Comparison of ENCODE assay signal across 16 mouse cellular contexts in the genomic region with DNA sequence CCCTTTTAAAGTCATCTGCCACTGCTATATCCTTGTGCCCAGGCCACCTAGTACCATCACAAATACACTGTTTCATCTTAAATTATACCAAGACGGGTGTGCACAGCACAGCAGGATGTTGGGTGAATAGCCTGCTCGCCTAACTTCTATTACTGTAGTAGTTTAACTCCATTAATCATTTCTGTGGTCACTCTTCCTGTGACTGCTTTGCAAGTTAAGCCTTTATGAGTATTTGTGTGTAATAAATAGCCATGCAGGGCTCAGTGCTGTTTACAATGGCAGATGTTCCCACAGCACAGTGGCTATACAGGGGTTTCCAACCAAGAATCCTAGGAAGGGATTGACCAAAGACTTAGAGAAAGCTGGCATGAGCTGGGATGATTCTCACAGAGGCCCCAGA. TPM values are rescaled to one million over a fixed set of nuclear protein-coding genes. Genes with fewer than 3 reads are reported as not detected.
DNase-seq lines count a peak whose midpoint lies in the region; ATAC-seq and TF ChIP-seq lines count a peak whose summit lies in the region.
"Had no signal": no experiment of that assay in that cellular context is flagged by ENCODE, and none has a peak within 500 bp of the region (broad histone marks: within the 10 kb centered on the region; RNA-seq: fewer than 3 reads in every experiment).

No protein-coding gene starts in this region.

- no peak overlapping the region for H3K9ac ChIP-seq in forebrain, embryonic 16.5 days (replicated peaks; ENCODE audit: low read depth, low read length)
- H3K9ac ChIP-seq in forebrain, embryonic 13.5 days: no peak overlapping the region
- no peak overlapping the region for H3K9ac ChIP-seq in heart, embryonic 14.5 days (ENCODE audit: low read length)
- H3K9ac ChIP-seq in kidney, embryonic 14.5 days (ENCODE audit: low read depth, low read length): no peak overlapping the region
- H3K9ac ChIP-seq: hindbrain, embryonic 13.5 days; liver, embryonic 13.5 days; midbrain, embryonic 12.5 days; neural tube, embryonic 15.5 days had no signal

- no peak for ATAC-seq in forebrain, embryonic 16.5 days
- ATAC-seq in forebrain, embryonic 13.5 days: no peak
- ATAC-seq in heart, embryonic 14.5 days (ENCODE audit: insufficient number of reproducible peaks, insufficient read depth, low FRiP score, low read depth): no peak
- ATAC-seq in kidney, embryonic 14.5 days (ENCODE audit: low FRiP score, low TSS enrichment): no peak
- ATAC-seq in Patski: peak; percentile 5

- H3K36me3 ChIP-seq in forebrain, embryonic 16.5 days (ENCODE audit: control insufficient read depth, insufficient read depth): no peaks in the 10 kb centered on the region; the same call in 1 of the 2 replicates
- H3K36me3 ChIP-seq in forebrain, embryonic 13.5 days (ENCODE audit: poor library complexity, severe bottlenecking): peaks cover 68% of the 10 kb centered on the region
- H3K36me3 ChIP-seq in heart, embryonic 14.5 days (ENCODE audit: control insufficient read depth, insufficient read depth, low read length): peaks cover 45% of the 10 kb centered on the region
- H3K36me3 ChIP-seq in kidney, adult 2 months (ENCODE audit: control insufficient read depth, insufficient read depth, low read length): no peaks in the 10 kb centered on the region; the same call in 1 of the 2 replicates
- peaks cover 40% of the 10 kb centered on the region for H3K36me3 ChIP-seq in kidney, embryonic 14.5 days (ENCODE audit: control insufficient read depth, insufficient read depth, low read length)

- no peak overlapping the region for H3K4me3 ChIP-seq in forebrain, embryonic 16.5 days (replicated peaks; ENCODE audit: low read length)
- H3K4me3 ChIP-seq in forebrain, embryonic 13.5 days: no peak overlapping the region
- no peak overlapping the region for H3K4me3 ChIP-seq in heart, embryonic 14.5 days (ENCODE audit: control insufficient read depth in 1 of 2, insufficient read depth in 1 of 2, low read depth in 1 of 2, low read length in 2 of 2)
- H3K4me3 ChIP-seq in kidney, adult 2 months (ENCODE audit: insufficient read depth, low read depth, low read length): no peak overlapping the region
- H3K4me3 ChIP-seq in kidney, embryonic 14.5 days (ENCODE audit: low read length): no peak overlapping the region
- H3K4me3 ChIP-seq: embryonic facial prominence, embryonic 10.5 days; forebrain, embryonic 10.5 days; hindbrain, embryonic 13.5 days; liver, embryonic 13.5 days; midbrain, embryonic 12.5 days; neural tube, embryonic 15.5 days had no signal

- no peak for DNase-seq in heart, postnatal 4 days
- DNase-seq in kidney, adult 2 months: peak; percentile 65
- peak; percentile 31 for DNase-seq in Patski (ENCODE audit: low read depth, low spot score)
- no peak for DNase-seq in B cell, adult 2 months
- DNase-seq: liver, embryonic 13.5 days; right cerebral cortex, postnatal 4 days; thymus, postnatal 25 days had no signal

- no peak overlapping the region for H3K4me2 ChIP-seq in forebrain, embryonic 16.5 days (ENCODE audit: low read length)
- H3K4me2 ChIP-seq in forebrain, embryonic 13.5 days: no peak overlapping the region
- H3K4me2 ChIP-seq in heart, embryonic 14.5 days (ENCODE audit: low read length): no peak overlapping the region
- no peak overlapping the region for H3K4me2 ChIP-seq in kidney, embryonic 14.5 days (replicated peaks; ENCODE audit: low read depth, low read length)
- H3K4me2 ChIP-seq: hindbrain, embryonic 13.5 days; liver, embryonic 13.5 days; midbrain, embryonic 12.5 days; neural tube, embryonic 15.5 days had no signal

- in situ Hi-C loops in Patski (cut with MboI; ENCODE audit: low pct_unique_long_range_greater_than_20kb): no loop called here

- no peaks in the 10 kb centered on the region for H3K9me3 ChIP-seq in forebrain, embryonic 16.5 days (ENCODE audit: control insufficient read depth, low read length)
- no peaks in the 10 kb centered on the region for H3K9me3 ChIP-seq in forebrain, embryonic 13.5 days (replicated peaks)
- H3K9me3 ChIP-seq in heart, embryonic 14.5 days (ENCODE audit: control insufficient read depth, low read length): no peaks in the 10 kb centered on the region
- no peaks in the 10 kb centered on the region for H3K9me3 ChIP-seq in kidney, embryonic 14.5 days (ENCODE audit: control insufficient read depth, low read length)
- H3K9me3 ChIP-seq: embryonic facial prominence, embryonic 10.5 days; forebrain, embryonic 10.5 days; hindbrain, embryonic 13.5 days; liver, embryonic 13.5 days; midbrain, embryonic 12.5 days; neural tube, embryonic 15.5 days had no signal

- no peaks in the 10 kb centered on the region for H3K27me3 ChIP-seq in forebrain, embryonic 16.5 days (replicated peaks; ENCODE audit: control insufficient read depth, insufficient read depth, low read length)
- H3K27me3 ChIP-seq in forebrain, embryonic 13.5 days: no peaks in the 10 kb centered on the region
- H3K27me3 ChIP-seq in heart, embryonic 14.5 days (ENCODE audit: control insufficient read depth, insufficient read depth, low read length): no peaks in the 10 kb centered on the region
- H3K27me3 ChIP-seq in kidney, adult 2 months (replicated peaks; ENCODE audit: control insufficient read depth, insufficient read depth, low read length): no peaks in the 10 kb centered on the region
- no peaks in the 10 kb centered on the region for H3K27me3 ChIP-seq in kidney, embryonic 14.5 days (ENCODE audit: control insufficient read depth, insufficient read depth, low read length)
- no peaks in the 10 kb centered on the region for H3K27me3 ChIP-seq in Patski
- H3K27me3 ChIP-seq: hindbrain, embryonic 13.5 days; liver, embryonic 13.5 days; midbrain, embryonic 12.5 days; neural tube, embryonic 15.5 days had no signal

- 94% methylated on average over 2 of the region's 2 CpGs for WGBS in forebrain, embryonic 16.5 days
- WGBS in forebrain, embryonic 13.5 days: 97% methylated on average over 2 of the region's 2 CpGs
- 87% methylated on average over 2 of the region's 2 CpGs for WGBS in heart, embryonic 14.5 days
- WGBS in kidney, adult 2 months: 37% methylated on average over 2 of the region's 2 CpGs
- 76% methylated on average over 2 of the region's 2 CpGs for WGBS in kidney, embryonic 14.5 days

- CTCF ChIA-PET in Patski (lab: Charles Lee): interaction anchor here (1.3 kb wide), 1 partner anchor 13 kb away, joined by 3 read pairs; no protein-coding TSS in a partner anchor

- no peak for TF ChIP-seq POLR2A in kidney, adult 2 months (IDR thresholded peaks at IDR 0.05; ENCODE audit: low read depth, low read length)

- POLR2A ChIA-PET in Patski (lab: Charles Lee): no interaction called here

- H3K4me1 ChIP-seq in forebrain, embryonic 16.5 days (replicated peaks; ENCODE audit: control insufficient read depth, insufficient read depth, low read length): peaks cover 5% of the 10 kb centered on the region; the same call in 1 of the 2 replicates
- H3K4me1 ChIP-seq in forebrain, embryonic 13.5 days: no peaks in the 10 kb centered on the region
- H3K4me1 ChIP-seq in heart, embryonic 14.5 days (ENCODE audit: control insufficient read depth in 2 of 2, insufficient read depth in 2 of 2, low read length in 2 of 2): peaks cover 8 to 17% of the 10 kb centered on the region in 2 experiments
- H3K4me1 ChIP-seq in kidney, adult 2 months (ENCODE audit: control insufficient read depth, insufficient read depth, low read length): peaks cover 20% of the 10 kb centered on the region
- H3K4me1 ChIP-seq in kidney, embryonic 14.5 days (ENCODE audit: control insufficient read depth, insufficient read depth, low read length): no peaks in the 10 kb centered on the region
- H3K4me1 ChIP-seq: embryonic facial prominence, embryonic 10.5 days; forebrain, embryonic 10.5 days; hindbrain, embryonic 13.5 days; midbrain, embryonic 12.5 days; neural tube, embryonic 15.5 days had no signal

- peak overlapping the region; percentile 51 for H3K27ac ChIP-seq in forebrain, embryonic 16.5 days (ENCODE audit: low read length)
- H3K27ac ChIP-seq in forebrain, embryonic 13.5 days: no peak overlapping the region
- H3K27ac ChIP-seq in heart, embryonic 14.5 days (replicated peaks in 1 of 2; ENCODE audit: control insufficient read depth in 1 of 2, insufficient read depth in 1 of 2, low read depth in 2 of 2, low read length in 2 of 2): peak overlapping the region; percentile 23 to 63; a peak in 1 of 4 replicates
- peak overlapping the region; percentile 69 for H3K27ac ChIP-seq in kidney, adult 2 months (ENCODE audit: insufficient read depth, low read depth, low read length)
- no peak overlapping the region for H3K27ac ChIP-seq in kidney, embryonic 14.5 days (ENCODE audit: low read depth, low read length)
- H3K27ac ChIP-seq: embryonic facial prominence, embryonic 10.5 days; forebrain, embryonic 10.5 days; hindbrain, embryonic 13.5 days; liver, embryonic 13.5 days; midbrain, embryonic 12.5 days; neural tube, embryonic 15.5 days had no signal

- no peak for TF ChIP-seq CTCF in kidney, adult 2 months (conservative IDR thresholded peaks at IDR 0.05; ENCODE audit: insufficient read depth, insufficient read length, low read depth, low read length)
- TF ChIP-seq CTCF in Patski (IDR thresholded peaks at IDR 0.05): no peak

RNA-seq across cellular contexts. Expression of gene Sfswap, which starts 34.0 kb away (rescaled TPM):
- 55.4 and 56.3 TPM in 2 replicates for polyA plus RNA-seq in forebrain, embryonic 16.5 days (2015; fragmentation: Nextera tagmentation; extraction: Ambion mirVana)
- polyA plus RNA-seq in forebrain, embryonic 13.5 days (2015; fragmentation: Nextera tagmentation; extraction: Ambion mirVana): 53.5 and 54.5 TPM in 2 replicates
- 28.5 and 33.1 TPM in 2 replicates for polyA plus RNA-seq in heart, embryonic 14.5 days (2014; fragmentation: Nextera tagmentation; extraction: Ambion mirVana)
- 10 to 100 TPM; 55.4 to 56.2 TPM for total RNA-seq in heart, postnatal 4 days (2021)
- 43.8 and 55.6 TPM in 2 replicates for polyA plus RNA-seq in kidney, adult 2 months (2012; rRNA removed)
- polyA plus RNA-seq in kidney, embryonic 14.5 days (2014; fragmentation: Nextera tagmentation; extraction: Ambion mirVana): 53.2 and 56.6 TPM in 2 replicates
- polyA plus RNA-seq in Patski (2021): 71.8 TPM

RNA-seq across cellular contexts. Expression of gene Mmp17, which starts 48.9 kb away (rescaled TPM):
- polyA plus RNA-seq in forebrain, embryonic 16.5 days (2015; fragmentation: Nextera tagmentation; extraction: Ambion mirVana): 17.7 and 20.2 TPM in 2 replicates
- 8.6 and 10.5 TPM in 2 replicates for polyA plus RNA-seq in forebrain, embryonic 13.5 days (2015; fragmentation: Nextera tagmentation; extraction: Ambion mirVana)
- polyA plus RNA-seq in heart, embryonic 14.5 days (2014; fragmentation: Nextera tagmentation; extraction: Ambion mirVana): 1.1 TPM in 2 replicates
- 1 to 10 TPM; 1.0 to 1.5 TPM for total RNA-seq in heart, postnatal 4 days (2021)
- 1.6 and 2.5 TPM in 2 replicates for polyA plus RNA-seq in kidney, adult 2 months (2012; rRNA removed)
- polyA plus RNA-seq in kidney, embryonic 14.5 days (2014; fragmentation: Nextera tagmentation; extraction: Ambion mirVana): 2.0 TPM in 2 replicates
- polyA plus RNA-seq in Patski (2021): 0.81 TPM

Comparison
In these comparisons a context has a peak if more than half of its experiments do, and no peak if none do; other contexts are left out.
1. H3K27ac ChIP-seq: peak in forebrain, embryonic 16.5 days (single experiment), heart, embryonic 14.5 days (2 of 2) and kidney, adult 2 months (single experiment); none in forebrain, embryonic 13.5 days (single experiment) and kidney, embryonic 14.5 days (single experiment).
2. DNase-seq: peak in kidney, adult 2 months (single experiment) and Patski (single experiment); none in heart, postnatal 4 days (single experiment) and B cell, adult 2 months (0 of 2).